ENCODE assay signal across 13 mouse cellular contexts in genomic region chr1:35941642-35942077, GRCm38 (mm10).
DNase-seq lines count a peak whose midpoint lies in the region; ATAC-seq lines count a peak whose summit lies in the region.
"Had no signal": no experiment of that assay in that cellular context is flagged by ENCODE, and none has a peak within 500 bp of the region (broad histone marks: within the 10 kb centered on the region; RNA-seq: fewer than 3 reads in every experiment).

No protein-coding gene starts in this region.

- no peak for DNase-seq in heart, postnatal 4 days
- DNase-seq in R1 (ENCODE audit: low read depth, low spot score), result peak; percentile 23
- DNase-seq in hindbrain, embryonic 11.5 days (ENCODE audit: low spot score), result peak; percentile 32
- no peak for DNase-seq in ovary, postnatal 36 days (ENCODE audit: low spot score)
- no peak for DNase-seq in left cerebral cortex, postnatal 14 days (ENCODE audit: low spot score in 2 of 2)
- no peak for DNase-seq in lung, postnatal 10 days
- DNase-seq: heart, postnatal 14 days; kidney, postnatal 4 days had no signal

- H3K27ac ChIP-seq in heart, embryonic 14.5 days (replicated peaks in 1 of 2; ENCODE audit: control insufficient read depth in 1 of 2, insufficient read depth in 1 of 2, low read depth in 2 of 2, low read length in 2 of 2), result peak overlapping the region; percentile 72 to 90
- H3K27ac ChIP-seq in hindbrain, embryonic 11.5 days (ENCODE audit: low read depth, low read length), result peak overlapping the region; percentile 37; the same call in 1 of the 2 replicates
- H3K27ac ChIP-seq in midbrain, embryonic 15.5 days, result peak overlapping the region; percentile 54

- H3K9ac ChIP-seq in heart, embryonic 14.5 days (ENCODE audit: low read length), result peak overlapping the region; percentile 47; the same call in 1 of the 2 replicates
- H3K9ac ChIP-seq in hindbrain, embryonic 11.5 days (ENCODE audit: low read depth, low read length), result 0 out of 2 replicates have a peak overlapping the region, but pooled peaks have one; percentile 21
- H3K9ac ChIP-seq in midbrain, embryonic 15.5 days, result no peak overlapping the region
- H3K9ac ChIP-seq: lung, embryonic 14.5 days had no signal

- no peaks in the 10 kb centered on the region for H3K9me3 ChIP-seq in heart, embryonic 14.5 days (ENCODE audit: control insufficient read depth, low read length)
- no peaks in the 10 kb centered on the region for H3K9me3 ChIP-seq in hindbrain, embryonic 11.5 days (ENCODE audit: control insufficient read depth, low read length)
- H3K9me3 ChIP-seq in midbrain, embryonic 15.5 days, result no peaks in the 10 kb centered on the region

- 12% methylated on average over 8 of the region's 8 CpGs for WGBS in heart, embryonic 14.5 days
- WGBS in hindbrain, embryonic 11.5 days, result 28% methylated on average over 8 of the region's 8 CpGs
- 6% methylated on average over 8 of the region's 8 CpGs for WGBS in midbrain, embryonic 15.5 days

- H3K4me1 ChIP-seq in heart, embryonic 14.5 days (ENCODE audit: control insufficient read depth in 2 of 2, insufficient read depth in 2 of 2, low read length in 2 of 2), result peaks cover 25 to 51% of the 10 kb centered on the region in 2 experiments
- H3K4me1 ChIP-seq in hindbrain, embryonic 11.5 days (replicated peaks; ENCODE audit: control insufficient read depth, insufficient read depth, low read length), result peaks cover 9% of the 10 kb centered on the region; the same call in 1 of the 2 replicates
- peaks cover 31% of the 10 kb centered on the region for H3K4me1 ChIP-seq in midbrain, embryonic 15.5 days

- intact Hi-C loops in left cerebral cortex, postnatal 14 days (cut with DNase I), result no loop called here

- H3K36me3 ChIP-seq in heart, embryonic 14.5 days (ENCODE audit: control insufficient read depth, insufficient read depth, low read length), result no peaks in the 10 kb centered on the region
- no peaks in the 10 kb centered on the region for H3K36me3 ChIP-seq in hindbrain, embryonic 11.5 days (ENCODE audit: control insufficient read depth, insufficient read depth, low read length)
- H3K36me3 ChIP-seq in midbrain, embryonic 15.5 days (replicated peaks), result no peaks in the 10 kb centered on the region

- no peak overlapping the region for H3K4me3 ChIP-seq in heart, embryonic 14.5 days (ENCODE audit: control insufficient read depth in 1 of 2, insufficient read depth in 1 of 2, low read depth in 1 of 2, low read length in 2 of 2)
- H3K4me3 ChIP-seq in hindbrain, embryonic 11.5 days (ENCODE audit: low read depth, low read length), result no peak overlapping the region
- no peak overlapping the region for H3K4me3 ChIP-seq in midbrain, embryonic 15.5 days

- no peaks in the 10 kb centered on the region for H3K27me3 ChIP-seq in heart, embryonic 14.5 days (ENCODE audit: control insufficient read depth, insufficient read depth, low read length)
- H3K27me3 ChIP-seq in hindbrain, embryonic 11.5 days (ENCODE audit: control insufficient read depth, insufficient read depth, low read length), result no peaks in the 10 kb centered on the region
- H3K27me3 ChIP-seq in midbrain, embryonic 15.5 days (replicated peaks), result no peaks in the 10 kb centered on the region
- H3K27me3 ChIP-seq: CH12.LX had no signal

- 0 out of 2 replicates have a peak, but pooled peaks have one; percentile 29 for ATAC-seq in heart, embryonic 14.5 days (ENCODE audit: insufficient number of reproducible peaks, insufficient read depth, low FRiP score, low read depth)
- peak; percentile 74 for ATAC-seq in hindbrain, embryonic 11.5 days (ENCODE audit: low FRiP score)
- peak; percentile 78 for ATAC-seq in midbrain, embryonic 15.5 days (replicated peaks)
- ATAC-seq: activated CD4-positive, CD25-positive, alpha-beta regulatory T cell, adult 4 months had no signal

- H3K4me2 ChIP-seq in heart, embryonic 14.5 days (ENCODE audit: low read length), result peak overlapping the region; percentile 40
- H3K4me2 ChIP-seq in hindbrain, embryonic 11.5 days (replicated peaks; ENCODE audit: low read depth, low read length), result no peak overlapping the region
- H3K4me2 ChIP-seq in midbrain, embryonic 15.5 days, result no peak overlapping the region; the same call in 1 of the 2 replicates
- H3K4me2 ChIP-seq: lung, embryonic 14.5 days had no signal

Comparison
In these comparisons a context has a peak if more than half of its experiments do, and no peak if none do; other contexts are left out.
1. DNase-seq: peak in R1 (single experiment) and hindbrain, embryonic 11.5 days (single experiment); none in heart, postnatal 4 days (single experiment), ovary, postnatal 36 days (single experiment), left cerebral cortex, postnatal 14 days (0 of 2) and lung, postnatal 10 days (single experiment).
2. Peak in every context shown above with its lines, with median percentiles within 50 percentile points of each other: ATAC-seq and H3K27ac ChIP-seq.